Mouse (Mus musculus) CD4-positive helper T cell, adult 2 months (primary cell): ENCODE measurements around the gene Olfr613.
"Not testable (repeated sequence)": the region's sequence is repeated elsewhere in the genome, so short reads cannot be mapped to it uniquely, and the experiment has no call there.

Experiments used
- DNase-seq: peaks from one replicate; pipeline ENCODE4 v3.0.0-alpha.2; 2012; ENCODE audit warnings: low read depth, missing footprints, low spot score

The Olfr613 gene

DNA sequence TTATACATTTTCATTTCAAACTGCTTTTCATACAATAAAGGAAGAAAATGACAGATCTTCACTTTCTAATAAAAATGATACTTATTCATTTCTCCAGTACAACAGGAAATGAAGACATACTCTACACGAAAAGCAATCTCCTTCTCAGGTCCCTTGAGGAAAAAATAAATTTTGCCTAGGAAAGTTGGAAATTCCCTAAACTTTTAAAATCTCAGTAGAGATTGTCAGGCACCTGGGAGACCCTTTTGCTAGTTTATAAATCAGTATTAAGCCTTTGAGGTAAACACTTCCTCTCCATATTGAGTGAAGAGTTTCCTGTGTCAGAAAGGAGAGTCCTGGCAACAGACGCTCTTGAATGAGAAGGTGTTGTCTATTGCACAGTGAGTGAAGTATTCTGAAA lies at the start of gene Olfr613:
TSS of gene Olfr613 (plus strand) at position 301 of the 400 bp plus-strand sequence.
- no peak for DNase-seq

DNA sequence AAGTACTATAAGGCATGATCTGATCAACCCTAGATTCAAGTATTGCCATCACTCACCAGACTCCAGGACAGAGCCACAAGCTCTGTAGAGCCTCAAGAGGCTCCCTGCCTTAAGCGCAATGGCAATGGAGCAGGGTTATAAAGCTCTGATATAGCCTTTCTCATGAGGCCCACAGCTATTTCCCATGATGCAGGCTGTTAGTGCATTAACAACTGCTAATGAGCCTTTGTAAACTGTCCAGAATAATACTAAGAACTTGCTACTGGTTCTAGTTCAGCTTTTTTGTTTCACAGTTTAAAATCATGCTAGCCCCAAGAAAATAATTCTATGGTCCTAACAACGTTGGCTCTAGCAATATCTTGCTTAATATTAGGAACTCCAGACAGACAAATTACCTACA lies 35.9 kb upstream of the Olfr613 start, which contains the start of gene Olfr610:
TSS of gene Olfr610 (minus strand) at position 101 of the 400 bp plus-strand sequence.
- no peak for DNase-seq

DNA sequence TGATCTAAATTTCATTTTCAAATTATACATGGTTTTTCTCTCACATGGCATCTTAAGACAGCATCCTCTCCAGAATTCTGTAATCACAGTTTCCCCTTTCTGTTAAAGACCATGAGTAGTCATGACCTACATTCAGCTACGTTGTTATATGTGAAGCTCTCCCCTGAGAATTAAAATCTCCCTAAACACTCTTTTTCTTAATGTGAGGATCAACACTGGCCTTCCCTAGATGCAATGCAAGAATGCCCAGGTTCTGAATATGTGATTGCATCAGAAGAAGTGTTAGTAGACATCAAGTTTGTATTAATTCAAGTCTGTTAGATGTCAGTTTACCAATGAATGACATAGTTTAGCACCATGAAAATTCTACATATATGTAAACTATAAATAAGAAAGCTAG lies 27.1 kb upstream of the Olfr613 start, which contains the start of gene Olfr611:
TSS of gene Olfr611 (minus strand) at position 101 of the 400 bp plus-strand sequence.
- not testable (repeated sequence) for DNase-seq

DNA sequence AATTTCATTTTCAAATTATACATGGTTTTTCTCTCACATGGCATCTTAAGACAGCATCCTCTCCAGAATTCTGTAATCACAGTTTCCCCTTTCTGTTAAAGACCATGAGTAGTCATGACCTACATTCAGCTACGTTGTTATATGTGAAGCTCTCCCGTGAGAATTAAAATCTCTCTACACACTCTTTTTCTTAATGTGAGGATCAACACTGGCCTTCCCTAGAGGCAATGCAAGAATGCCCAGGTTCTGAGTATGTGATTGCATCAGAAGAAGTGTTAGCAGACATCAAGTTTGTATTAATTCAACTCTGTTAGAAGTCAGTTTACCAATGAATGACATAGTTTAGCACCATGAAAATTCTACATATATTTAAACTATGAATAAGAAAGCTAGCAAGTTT lies 5.3 kb upstream of the Olfr613 start, which contains the start of gene Olfr612:
TSS of gene Olfr612 (minus strand) at position 101 of the 400 bp plus-strand sequence.
- DNase-seq, result not testable (repeated sequence)

DNA sequence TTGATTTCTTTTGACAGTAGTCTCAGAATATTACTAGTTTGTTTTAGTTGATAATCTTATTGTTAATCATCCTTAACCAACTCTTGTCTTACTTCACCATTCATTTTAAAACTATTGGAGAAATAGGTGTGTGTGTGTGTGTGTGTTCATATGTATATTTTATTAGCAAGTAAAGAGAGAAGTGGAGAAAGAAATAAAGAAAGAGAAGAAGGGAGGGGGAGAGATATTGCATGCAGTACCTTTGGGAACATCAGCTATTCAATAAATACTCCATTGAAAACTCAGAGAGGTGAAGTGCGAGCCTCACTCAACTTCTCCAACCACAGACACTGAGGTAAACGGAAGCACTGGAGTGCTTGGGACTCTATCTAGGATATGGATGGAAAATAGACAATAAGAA lies 7.9 kb downstream of the Olfr613 start, which contains the start of gene Olfr615:
TSS of gene Olfr615 (plus strand) at position 301 of the 400 bp plus-strand sequence.
- no peak for DNase-seq

DNA sequence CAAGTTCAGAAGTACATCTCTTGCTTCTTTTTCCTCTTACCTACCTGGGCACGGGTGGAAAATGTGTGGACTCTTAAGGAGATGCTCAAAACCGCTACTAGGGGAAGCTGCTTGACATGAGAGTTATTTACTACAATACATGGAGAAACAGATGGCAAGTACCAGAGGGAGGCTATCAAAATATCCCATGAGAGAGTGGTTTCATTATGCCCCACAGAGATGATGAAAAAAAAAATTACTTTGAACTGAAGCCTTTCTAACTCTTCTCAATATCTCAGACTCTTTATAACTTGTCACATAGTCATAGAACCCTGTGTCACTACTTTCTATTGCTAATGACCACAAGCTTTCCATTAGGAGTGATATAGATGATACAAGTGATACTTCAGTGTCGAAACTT lies 21.2 kb downstream of the Olfr613 start, which contains the start of gene Olfr616:
TSS of gene Olfr616 (minus strand) at position 101 of the 400 bp plus-strand sequence.
- no peak for DNase-seq

DNA sequence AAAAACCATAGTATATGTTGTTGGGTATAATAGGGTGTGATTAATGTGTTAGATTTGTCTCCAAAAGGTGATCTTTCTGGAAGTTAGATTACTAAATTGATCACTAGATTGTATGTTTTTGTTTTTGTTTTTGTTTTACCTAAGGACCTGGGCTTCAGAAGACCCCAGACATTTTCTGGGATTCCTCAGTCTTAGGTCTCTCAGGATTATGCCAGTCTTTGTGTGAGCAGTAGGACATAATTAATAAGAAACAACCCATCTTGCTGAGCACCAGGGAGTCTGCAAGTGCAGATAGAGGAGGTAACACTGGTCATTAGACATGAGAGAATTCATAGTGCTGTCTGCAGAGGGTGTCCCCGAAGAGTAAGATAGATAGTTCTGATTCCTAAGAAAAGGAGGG lies 24.9 kb downstream of the Olfr613 start, which contains the start of gene Olfr617:
TSS of gene Olfr617 (plus strand) at position 301 of the 400 bp plus-strand sequence.
- DNase-seq, result no peak

DNA sequence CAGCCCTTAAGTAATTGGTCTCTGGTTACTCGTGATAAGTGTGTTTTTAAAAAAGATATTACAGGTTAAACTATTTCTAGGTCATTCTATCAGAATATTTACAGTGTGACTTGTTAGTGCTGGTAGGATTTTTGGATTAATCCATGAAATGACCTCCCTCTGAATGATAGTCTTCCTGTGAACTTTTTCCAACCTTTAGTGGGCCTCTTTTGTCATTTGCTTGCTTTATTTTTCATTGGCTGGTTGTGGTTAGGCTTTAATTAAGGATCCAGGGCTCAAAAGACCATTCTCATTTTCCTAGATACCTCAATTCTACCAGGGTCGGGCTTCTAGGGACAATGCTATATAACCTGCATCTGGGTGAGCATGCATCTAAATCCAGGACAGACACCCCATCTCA lies 41.9 kb downstream of the Olfr613 start, which contains the start of gene Olfr618:
TSS of gene Olfr618 (plus strand) at position 301 of the 400 bp plus-strand sequence.
- no peak for DNase-seq

DNA sequence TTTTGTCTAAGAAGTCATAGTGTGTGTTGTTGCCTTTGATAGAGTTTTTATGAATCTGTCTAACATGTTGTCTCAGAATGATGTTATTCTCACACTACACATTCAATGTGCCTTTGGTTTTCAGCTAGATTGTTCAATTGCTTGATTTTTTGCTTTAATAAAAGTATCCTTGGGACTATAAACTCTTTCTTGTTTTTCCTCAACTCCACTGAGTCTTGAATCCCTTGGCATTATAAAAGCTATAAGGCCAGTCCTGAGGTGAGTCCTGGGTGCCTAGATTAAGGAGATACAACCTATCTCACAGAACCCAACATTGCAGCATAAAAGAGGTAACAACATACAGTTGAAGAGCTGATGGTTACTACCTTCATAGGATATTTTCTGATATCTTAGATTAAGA lies 52.4 kb downstream of the Olfr613 start, which contains the start of gene Olfr619:
TSS of gene Olfr619 (plus strand) at position 301 of the 400 bp plus-strand sequence.
- no peak for DNase-seq
